12 mouse cellular contexts compared by ENCODE assay signal in genomic region chr4:135253239-135254039, GRCm38 (mm10). TPM values are rescaled to one million over a fixed set of nuclear protein-coding genes. Genes with fewer than 3 reads are reported as not detected.
DNase-seq lines count a peak whose midpoint lies in the region; ATAC-seq lines count a peak whose summit lies in the region.
"Had no signal": no experiment of that assay in that cellular context is flagged by ENCODE, and none has a peak within 500 bp of the region (broad histone marks: within the 10 kb centered on the region; RNA-seq: fewer than 3 reads in every experiment).

No protein-coding gene starts in this region.

- H3K9me3 ChIP-seq in lung, embryonic 15.5 days = no peaks in the 10 kb centered on the region
- H3K9me3 ChIP-seq in stomach, embryonic 15.5 days = no peaks in the 10 kb centered on the region

- no peaks in the 10 kb centered on the region for H3K27me3 ChIP-seq in lung, embryonic 15.5 days
- H3K27me3 ChIP-seq in stomach, embryonic 15.5 days (replicated peaks) = no peaks in the 10 kb centered on the region
- H3K27me3 ChIP-seq: Patski had no signal

- peak; percentile 29 for DNase-seq in heart, adult 8-10 months (ENCODE audit: low spot score)
- no peak for DNase-seq in heart, adult 18-20 months
- no peak for DNase-seq in lung, postnatal 25 days (ENCODE audit: low spot score)
- peak; percentile 62 to 64 for DNase-seq in kidney, postnatal 36 days
- DNase-seq in adrenal gland, adult 18-20 months (ENCODE audit: low spot score in 2 of 2) = no peak
- DNase-seq in urinary bladder, postnatal 4 days (ENCODE audit: low spot score in 2 of 2) = no peak
- DNase-seq: gastrocnemius, postnatal 36 days; midbrain, embryonic 14.5 days had no signal

- no peaks in the 10 kb centered on the region for H3K36me3 ChIP-seq in lung, embryonic 15.5 days
- no peaks in the 10 kb centered on the region for H3K36me3 ChIP-seq in stomach, embryonic 15.5 days

- H3K27ac ChIP-seq in lung, embryonic 15.5 days = peak overlapping the region; percentile 93
- peak overlapping the region; percentile 91 for H3K27ac ChIP-seq in stomach, embryonic 15.5 days

- peaks cover 50% of the 10 kb centered on the region for H3K4me1 ChIP-seq in lung, embryonic 15.5 days
- peaks cover 27% of the 10 kb centered on the region for H3K4me1 ChIP-seq in stomach, embryonic 15.5 days

- WGBS in lung, embryonic 15.5 days = 80% methylated on average over 12 of the region's 12 CpGs
- 82% methylated on average over 12 of the region's 12 CpGs for WGBS in stomach, embryonic 15.5 days

- H3K4me2 ChIP-seq in lung, embryonic 15.5 days = no peak overlapping the region
- no peak overlapping the region for H3K4me2 ChIP-seq in stomach, embryonic 15.5 days

- H3K4me3 ChIP-seq in lung, embryonic 15.5 days = no peak overlapping the region
- H3K4me3 ChIP-seq in stomach, embryonic 15.5 days (replicated peaks) = no peak overlapping the region
- H3K4me3 ChIP-seq: forebrain, embryonic 10.5 days had no signal

- H3K9ac ChIP-seq in lung, embryonic 15.5 days = no peak overlapping the region
- H3K9ac ChIP-seq in stomach, embryonic 15.5 days = no peak overlapping the region

- no peak for ATAC-seq in lung, embryonic 15.5 days (ENCODE audit: borderline replicate concordance, extremely low read depth, low FRiP score, low TSS enrichment)
- no peak for ATAC-seq in stomach, embryonic 15.5 days (ENCODE audit: insufficient read depth, low FRiP score, low read depth)
- ATAC-seq: Patski had no signal

RNA-seq across cellular contexts. Expression of gene Clic4, which starts 19.2 kb away (rescaled TPM):
- 100 to 1,000 TPM; 236 to 258 (median 249) TPM for total RNA-seq in heart, adult 8-10 months (2022)
- total RNA-seq in heart, adult 18-20 months (2021) = 100 to 1,000 TPM; 253 to 258 TPM
- 181 and 185 TPM in 2 replicates for polyA plus RNA-seq in lung, embryonic 15.5 days (2015; fragmentation: Nextera tagmentation; extraction: Ambion mirVana)
- 141 and 144 TPM in 2 replicates for polyA plus RNA-seq in stomach, embryonic 15.5 days (2015; fragmentation: Nextera tagmentation; extraction: Ambion mirVana)
- 100 to 1,000 TPM in 1 of 2 experiments, 10 to 100 TPM in 1; 74.4 to 136 TPM for total RNA-seq in adrenal gland, adult 18-20 months (2021)

Comparison
In these comparisons a context has a peak if more than half of its experiments do, and no peak if none do; other contexts are left out.
1. DNase-seq: peak in heart, adult 8-10 months (single experiment) and kidney, postnatal 36 days (2 of 2); none in heart, adult 18-20 months (0 of 2), lung, postnatal 25 days (single experiment), adrenal gland, adult 18-20 months (0 of 2) and urinary bladder, postnatal 4 days (0 of 2).